Mouse (Mus musculus): Measurements from ENCODE around the gene Tmem119. TPM values are rescaled to one million over a fixed set of nuclear protein-coding genes. Genes with fewer than 3 reads are reported as not detected.

Gene Tmem119
- polyA plus RNA-seq, 1 experiment from 2014 or later: 4.9 TPM

Other genes with a start within 250 kb of the Tmem119 start
- gene Cmklr1, start 150.1 kb downstream of the Tmem119 start, polyA plus RNA-seq (2015; fragmentation: Nextera tagmentation; extraction: Ambion mirVana): 1.3 and 1.4 TPM in 2 replicates
- not detected in 2 replicates for gene 1700069L16Rik, start 75.7 kb downstream of the Tmem119 start, polyA plus RNA-seq (2015; fragmentation: Nextera tagmentation; extraction: Ambion mirVana)
- gene Ficd, start 64.7 kb downstream of the Tmem119 start, polyA plus RNA-seq (2015; fragmentation: Nextera tagmentation; extraction: Ambion mirVana): 7.8 and 9.0 TPM in 2 replicates
- 57.6 and 58.7 TPM in 2 replicates for gene Sart3, start 28.0 kb downstream of the Tmem119 start, polyA plus RNA-seq (2015; fragmentation: Nextera tagmentation; extraction: Ambion mirVana)
- gene Iscu, start 27.8 kb downstream of the Tmem119 start, polyA plus RNA-seq (2015; fragmentation: Nextera tagmentation; extraction: Ambion mirVana): 87.4 and 94.1 TPM in 2 replicates
- 1.8 TPM in 2 replicates for gene Selplg, start 32.1 kb upstream of the Tmem119 start, polyA plus RNA-seq (2015; fragmentation: Nextera tagmentation; extraction: Ambion mirVana)
- 221 and 224 TPM in 2 replicates for gene Coro1c, start 108.2 kb upstream of the Tmem119 start, polyA plus RNA-seq (2015; fragmentation: Nextera tagmentation; extraction: Ambion mirVana)
- 12.8 and 13.8 TPM in 2 replicates for gene Ssh1, start 193.4 kb upstream of the Tmem119 start, polyA plus RNA-seq (2015; fragmentation: Nextera tagmentation; extraction: Ambion mirVana)
- gene Dao, start 203.2 kb upstream of the Tmem119 start, polyA plus RNA-seq (2015; fragmentation: Nextera tagmentation; extraction: Ambion mirVana): not detected in 2 replicates

All from forebrain, embryonic 15.5 days (tissue).